Mouse (Mus musculus): Measurements from ENCODE around the gene Grk2.
"Not testable (repeated sequence)": the region's sequence is repeated elsewhere in the genome, so short reads cannot be mapped to it uniquely, and the experiment has no call there.

The Grk2 gene

DNA sequence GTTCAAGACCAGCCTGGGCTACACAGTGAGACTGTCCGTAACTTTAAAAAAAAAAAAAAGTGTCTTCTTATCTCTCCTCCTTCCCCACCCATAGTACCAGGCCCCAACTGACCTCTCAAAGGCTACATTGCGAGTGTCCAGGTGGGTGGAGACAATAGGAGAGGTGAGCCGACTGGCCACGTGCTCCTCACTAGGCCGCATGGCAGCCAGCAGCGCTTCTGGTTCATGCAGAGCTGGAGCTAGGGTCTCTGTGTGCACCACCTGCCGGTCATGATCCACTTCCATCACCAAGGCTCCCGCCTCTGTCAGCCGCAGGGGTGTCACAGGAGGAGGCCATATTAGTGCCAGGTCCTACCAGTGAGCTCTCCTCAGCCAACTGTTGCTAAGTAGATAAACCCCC lies 25.6 kb downstream of the Grk2 start:
- in situ Hi-C loops (cut with MboI; ENCODE audit: unreplicated experiment in 2 of 2), result no loop called here

- in situ Hi-C loops (cut with MboI; ENCODE audit: unreplicated experiment in 2 of 2), result no loop called here
Observed at GRCm38 (mm10) chr19:4279487-4279886, 26.5 kb downstream of the Grk2 start.

DNA sequence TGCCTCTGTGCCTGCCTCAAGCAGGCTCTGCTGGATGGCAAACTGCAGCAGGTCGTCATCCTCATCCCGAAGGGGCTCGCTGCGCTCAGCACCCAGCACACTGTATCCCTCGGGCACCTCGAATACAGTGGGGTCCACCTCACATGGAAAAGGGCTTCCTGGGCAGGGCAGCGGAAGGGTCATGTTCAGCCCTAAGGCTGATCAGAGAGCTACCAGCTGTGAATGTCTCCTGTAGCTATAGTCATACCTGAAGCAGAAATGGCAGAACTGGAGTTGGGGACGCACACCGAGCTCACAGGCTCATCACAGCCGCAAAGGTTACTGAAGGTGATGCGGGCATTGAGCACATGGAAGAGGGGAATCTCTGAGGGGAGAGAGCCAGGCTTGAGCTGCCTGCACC lies 35.0 kb downstream of the Grk2 start:
- in situ Hi-C loops (cut with MboI; ENCODE audit: unreplicated experiment in 2 of 2), result no loop called here

GRCm38 (mm10) chr19:4270187-4270586 lies 35.8 kb downstream of the Grk2 start:
- in situ Hi-C loops (cut with MboI; ENCODE audit: unreplicated experiment in 2 of 2), result no loop called here

- in situ Hi-C loops (cut with MboI; ENCODE audit: unreplicated experiment in 2 of 2), result loop anchor here in 1 of 2 experiments (5.0 to 10.0 kb wide), 2 partner anchors 44 to 146 kb away; no protein-coding TSS in a partner anchor
Observed at GRCm38 (mm10) chr19:4268566-4269361, 37.3 kb downstream of the Grk2 start, which contains the start of gene Ssh3. Gene Ssh3 (minus strand): TSS chr19:4269180.

DNA sequence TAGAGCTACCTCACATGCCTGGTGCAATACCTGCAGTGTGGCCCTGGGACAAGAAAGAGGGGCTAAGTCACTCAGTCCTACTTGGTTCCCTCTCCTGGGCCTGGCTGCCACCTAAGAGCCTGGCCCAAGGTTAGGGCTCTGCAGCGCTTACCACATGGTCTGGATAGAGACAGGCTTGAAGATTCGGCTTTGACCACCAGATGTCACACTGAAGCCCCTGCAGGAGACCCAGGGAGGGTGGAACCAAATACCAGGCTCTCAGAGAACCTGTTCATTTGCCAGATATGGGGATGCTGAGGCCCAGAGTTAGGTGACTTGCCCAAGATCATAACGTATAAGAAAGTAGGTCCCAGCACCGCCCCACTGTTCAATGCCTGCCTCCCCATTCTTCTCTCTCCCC lies 40.1 kb downstream of the Grk2 start:
- in situ Hi-C loops (cut with MboI; ENCODE audit: unreplicated experiment in 2 of 2), result loop anchor here in 1 of 2 experiments (5.0 to 10.0 kb wide), 2 partner anchors 46 to 149 kb away; no protein-coding TSS in a partner anchor

DNA sequence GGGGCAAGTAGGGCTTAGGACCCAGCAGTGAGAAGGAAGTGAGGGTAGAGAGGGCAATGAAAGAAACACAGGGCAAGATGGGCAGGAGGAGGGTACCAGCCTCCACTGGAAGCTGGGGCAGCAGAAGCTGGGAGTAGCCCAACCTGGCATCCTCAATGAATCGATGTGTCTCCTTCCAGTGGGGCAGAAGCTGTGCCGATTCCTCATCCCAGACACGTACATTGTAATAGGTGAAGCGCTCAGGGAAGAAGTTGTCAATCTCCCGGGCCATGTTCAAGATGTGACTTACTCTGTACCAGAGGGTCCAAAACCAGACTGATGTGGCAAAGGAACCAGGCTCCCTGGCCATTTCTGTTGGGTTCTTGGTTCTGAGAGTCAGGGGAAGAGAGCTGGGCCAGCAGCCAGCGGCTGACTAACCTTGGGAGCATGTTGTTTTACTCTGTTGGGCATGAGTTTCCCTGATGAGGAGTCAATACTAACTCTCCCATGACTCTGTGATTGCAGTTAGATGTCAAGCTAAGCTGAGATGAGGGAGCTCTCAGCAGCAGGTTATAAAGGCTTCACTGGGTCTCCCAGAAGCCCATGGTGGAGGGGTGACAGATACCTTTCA lies 41.7 kb downstream of the Grk2 start:
- in situ Hi-C loops (cut with MboI; ENCODE audit: unreplicated experiment in 2 of 2), result loop anchor here in 1 of 2 experiments (10.0 kb wide), 1 partner anchor 151 kb away; no protein-coding TSS in a partner anchor

GRCm38 (mm10) chr19:4263702-4264101 lies 42.3 kb downstream of the Grk2 start:
- in situ Hi-C loops (cut with MboI; ENCODE audit: unreplicated experiment in 2 of 2), result loop anchor here in 1 of 2 experiments (10.0 kb wide), 1 partner anchor 151 kb away; no protein-coding TSS in a partner anchor

- in situ Hi-C loops (cut with MboI; ENCODE audit: unreplicated experiment in 2 of 2), result loop anchor here in 1 of 2 experiments (10.0 kb wide), 1 partner anchor 152 kb away; no protein-coding TSS in a partner anchor
Observed at GRCm38 (mm10) chr19:4262756-4263155, 43.3 kb downstream of the Grk2 start.

DNA sequence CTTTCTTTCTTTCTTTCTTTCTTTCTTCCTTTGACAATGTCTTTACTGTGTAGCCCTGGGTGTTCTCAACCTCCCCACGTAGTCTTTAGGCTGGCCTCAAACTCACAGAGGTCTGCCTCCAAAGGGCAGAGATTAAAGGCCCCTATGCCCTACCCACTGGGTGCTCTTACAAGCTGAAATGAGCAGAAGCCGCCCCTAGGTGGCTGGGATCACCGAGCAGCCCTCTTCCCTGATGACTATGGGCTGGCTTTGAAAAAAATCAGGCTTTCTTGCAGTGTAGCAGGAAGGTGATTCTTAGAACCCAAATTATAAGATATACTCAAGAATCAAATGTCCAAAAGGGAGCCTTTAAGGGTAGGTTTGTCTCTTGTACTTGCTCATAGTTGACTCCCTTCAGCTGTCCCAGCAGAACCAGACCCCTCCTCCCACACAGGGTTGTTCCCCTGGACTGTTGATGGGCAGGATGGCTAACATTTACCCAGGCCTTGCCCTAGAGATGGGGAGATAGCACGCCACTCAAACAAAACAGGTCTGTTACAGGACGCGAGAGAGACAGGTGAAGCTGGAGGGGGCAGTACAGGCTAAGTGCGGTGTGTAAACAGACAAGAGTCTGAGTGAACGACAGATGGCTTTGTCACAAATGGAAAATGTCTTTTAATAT lies 44.9 kb downstream of the Grk2 start:
- in situ Hi-C loops (cut with MboI; ENCODE audit: unreplicated experiment in 2 of 2), result loop anchor here in 1 of 2 experiments (10.0 kb wide), 1 partner anchor 154 kb away; no protein-coding TSS in a partner anchor

DNA sequence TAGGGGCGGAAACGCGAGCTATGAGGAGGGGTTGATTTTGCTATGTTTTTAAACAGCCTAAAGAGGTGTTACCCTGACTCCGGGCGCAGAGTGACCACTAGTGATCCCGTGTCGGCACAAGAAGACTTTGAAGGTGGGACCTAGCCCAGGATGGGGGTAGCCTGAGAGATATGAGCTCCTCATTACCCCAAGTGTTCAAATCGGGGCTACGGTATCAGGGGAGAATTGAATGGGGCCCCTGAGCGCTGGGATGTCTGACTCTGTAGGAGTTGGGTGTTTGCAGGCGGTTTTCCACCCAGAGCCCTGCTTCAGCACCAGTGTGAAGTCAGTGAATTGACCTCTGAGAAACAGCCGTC lies 48.1 kb downstream of the Grk2 start:
- in situ Hi-C loops (cut with MboI; ENCODE audit: unreplicated experiment in 2 of 2), result loop anchor here in 1 of 2 experiments (5.0 kb wide), 3 partner anchors 51 to 159 kb away; no protein-coding TSS in a partner anchor

DNA sequence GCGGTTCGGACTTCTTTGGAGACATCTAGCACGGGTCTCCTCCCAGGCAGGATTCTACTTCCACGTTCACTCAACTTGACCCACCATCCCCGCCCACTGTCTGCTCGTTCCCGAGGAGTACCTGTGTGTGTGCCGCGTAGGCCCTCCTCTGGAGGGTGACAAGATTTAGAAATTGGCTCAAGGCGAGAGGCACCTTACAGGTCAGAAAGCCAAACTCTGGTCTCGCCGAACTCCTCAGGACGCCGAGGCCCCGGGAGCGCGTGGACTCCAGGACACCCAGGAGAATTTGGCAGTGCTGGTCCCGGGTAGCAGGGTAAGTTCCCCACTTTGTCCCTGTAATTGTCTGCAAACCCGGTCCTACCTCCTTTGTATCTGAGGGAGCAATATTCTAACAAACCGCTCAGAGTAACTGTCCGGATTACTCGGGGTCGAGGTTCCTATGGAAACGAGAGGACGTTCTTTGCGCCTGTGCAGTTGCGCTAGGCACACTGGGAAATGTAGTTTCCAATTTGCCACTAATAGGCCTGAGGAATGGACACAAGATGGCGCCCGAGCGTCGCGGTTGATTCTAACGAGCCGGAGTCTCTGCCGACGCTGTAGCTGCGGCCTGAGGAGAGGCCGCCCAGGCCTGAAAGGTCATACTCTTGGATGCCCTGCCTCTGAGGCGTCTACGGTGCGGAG lies 48.7 kb downstream of the Grk2 start:
- in situ Hi-C loops (cut with MboI; ENCODE audit: unreplicated experiment in 2 of 2), result loop anchor here in 1 of 2 experiments (5.0 kb wide), 3 partner anchors 50 to 160 kb away; no protein-coding TSS in a partner anchor

GRCm38 (mm10) chr19:4255583-4256162 lies 50.3 kb downstream of the Grk2 start:
- in situ Hi-C loops (cut with MboI; ENCODE audit: unreplicated experiment in 2 of 2), result loop anchor here in 1 of 2 experiments (5.0 kb wide), 3 partner anchors 48 to 162 kb away; no protein-coding TSS in a partner anchor

DNA sequence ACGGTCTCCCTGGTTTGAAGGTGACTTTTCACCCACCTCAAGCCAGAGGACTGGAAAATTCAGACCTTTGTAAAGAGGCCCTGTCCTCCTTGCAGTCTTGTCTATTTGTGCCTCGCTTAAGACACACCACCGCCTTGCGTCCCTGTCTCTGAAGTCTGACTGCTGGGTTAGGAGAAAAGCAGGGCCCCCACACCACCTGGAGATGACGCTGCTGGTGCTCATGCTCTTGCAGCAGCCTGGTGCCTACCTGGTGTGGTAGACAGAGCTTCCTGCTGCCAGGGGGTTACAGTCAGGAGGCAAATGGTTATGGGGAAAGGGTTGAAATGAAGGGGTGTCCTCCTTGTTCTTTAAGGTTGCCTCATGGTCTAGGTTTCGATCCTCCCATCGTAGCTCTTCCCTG lies 51.8 kb downstream of the Grk2 start:
- in situ Hi-C loops (cut with MboI; ENCODE audit: unreplicated experiment in 2 of 2), result no loop called here

- in situ Hi-C loops (cut with MboI; ENCODE audit: unreplicated experiment in 2 of 2), result not testable (repeated sequence)
Observed at GRCm38 (mm10) chr19:4248683-4249082, 57.3 kb downstream of the Grk2 start.

- in situ Hi-C loops (cut with MboI; ENCODE audit: unreplicated experiment in 2 of 2), result no loop called here
Observed at GRCm38 (mm10) chr19:4247010-4247409, 59.0 kb downstream of the Grk2 start.

DNA sequence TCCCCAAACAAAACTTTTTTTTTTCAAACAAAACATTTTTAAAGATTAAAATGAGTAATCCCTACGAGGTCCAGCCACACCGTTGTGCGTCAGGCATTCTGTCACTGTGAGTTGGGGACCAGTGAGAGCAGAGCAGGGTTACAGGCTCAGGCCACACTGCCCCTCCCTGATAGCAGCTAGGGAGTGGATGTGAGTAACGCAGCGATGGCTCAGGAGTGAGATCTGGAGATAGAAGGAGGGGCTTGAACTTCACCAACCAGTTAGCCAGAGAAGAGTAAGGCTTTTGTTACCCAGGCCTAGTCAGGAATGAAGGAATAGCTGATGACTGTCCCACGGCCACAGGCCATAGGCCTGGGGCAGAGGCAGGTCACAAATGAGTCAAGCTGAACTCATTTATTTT lies 61.2 kb downstream of the Grk2 start:
- in situ Hi-C loops (cut with MboI; ENCODE audit: unreplicated experiment in 2 of 2), result loop anchor here in 1 of 2 experiments (5.0 kb wide), 1 partner anchor 37 kb away; no protein-coding TSS in a partner anchor

- in situ Hi-C loops (cut with MboI; ENCODE audit: unreplicated experiment in 2 of 2), result loop anchor here in 1 of 2 experiments (5.0 kb wide), 1 partner anchor 35 kb away; no protein-coding TSS in a partner anchor
Observed at GRCm38 (mm10) chr19:4242416-4242815, 63.6 kb downstream of the Grk2 start.

GRCm38 (mm10) chr19:4240247-4240668 lies 65.8 kb downstream of the Grk2 start:
- in situ Hi-C loops (cut with MboI; ENCODE audit: unreplicated experiment in 2 of 2), result loop anchor here in 1 of 2 experiments (5.0 kb wide), 1 partner anchor 33 kb away; no protein-coding TSS in a partner anchor
